Mouse (Mus musculus): ENCODE results near the gene Npl. TPM values are rescaled to one million over a fixed set of nuclear protein-coding genes. Genes with fewer than 3 reads are reported as not detected.
A peak's percentile ranks its signal among the peaks of the same experiment; 100 is the strongest.
"Not testable (repeated sequence)": the region's sequence is repeated elsewhere in the genome, so short reads cannot be mapped to it uniquely, and the experiment has no call there.

Gene Npl
- polyA plus RNA-seq, 1 experiment, result not detected

DNA sequence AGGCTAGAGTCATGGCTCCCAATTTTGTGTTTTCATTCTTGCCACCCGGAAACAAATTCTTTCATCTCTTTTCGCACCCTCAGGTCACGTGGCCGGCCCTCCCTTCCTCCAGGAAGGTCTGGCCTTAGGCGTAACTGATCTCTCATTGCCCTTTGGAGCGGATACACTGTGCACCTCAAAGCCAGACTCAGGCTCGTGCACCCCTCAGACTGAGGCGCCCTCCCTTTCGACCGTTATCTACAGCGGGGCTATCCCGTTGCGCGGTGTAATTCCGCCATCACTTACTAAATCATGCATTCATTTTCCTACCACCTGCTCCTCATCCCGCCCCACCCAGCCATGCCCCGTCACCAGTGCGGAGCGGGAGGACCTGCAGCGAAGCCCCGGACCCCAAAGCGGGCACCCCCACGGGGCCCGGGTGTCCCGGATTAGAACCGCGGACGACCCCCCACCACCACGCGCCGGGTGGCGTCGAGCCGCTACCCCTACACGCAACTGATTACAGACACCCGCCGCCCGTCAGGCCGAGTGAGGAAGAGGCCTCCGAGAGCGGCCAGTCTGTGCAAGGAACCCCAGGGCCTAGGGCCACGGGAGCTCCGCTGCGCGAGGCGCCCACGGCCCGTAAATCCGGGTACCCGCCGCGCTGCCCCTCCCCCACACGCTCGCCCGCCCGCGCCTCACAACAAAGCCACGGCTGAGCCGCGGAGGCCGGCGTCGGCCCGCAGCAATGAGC, 62.9 kb downstream of the Npl start:
- no peaks in the 10 kb centered on the region for H3K4me1 ChIP-seq (ENCODE audit: control insufficient read depth, insufficient read depth, low read length)
- peak overlapping the region; percentile 96 for H3K4me3 ChIP-seq (ENCODE audit: insufficient read depth, low read depth, low read length)
- WGBS, result under 1% methylated on average over 59 of the region's 64 CpGs
- TF ChIP-seq CTCF (IDR thresholded peaks at IDR 0.05; ENCODE audit: insufficient read depth, low read depth, low read length) (no peak), POLR2A (IDR thresholded peaks at IDR 0.05; ENCODE audit: insufficient read depth, low read depth, low read length) (no peak)
- peak overlapping the region; percentile 65 for H3K27ac ChIP-seq (ENCODE audit: insufficient read depth, low read depth, low read length)

DNA sequence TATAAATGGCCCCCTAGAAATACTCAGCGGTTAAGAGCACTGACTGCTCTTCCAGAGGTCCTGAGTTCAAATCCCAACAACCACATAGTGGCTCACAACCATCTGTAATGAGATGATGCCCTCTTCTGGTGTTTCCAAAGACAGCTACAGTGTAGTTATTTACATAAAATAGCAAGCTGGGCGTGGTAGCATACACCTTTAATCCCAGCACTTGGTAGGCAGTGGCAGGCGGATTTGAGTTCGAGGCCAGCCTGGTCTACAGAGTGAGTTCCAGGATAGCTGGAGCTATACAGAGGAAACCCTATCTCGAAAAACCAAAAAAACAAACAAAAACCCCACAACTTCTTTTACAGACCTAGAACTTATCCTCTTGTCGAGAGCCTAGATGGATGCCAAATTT, 63.7 kb downstream of the Npl start:
- 5% methylated on average over 6 of the region's 6 CpGs for WGBS
- H3K4me1 ChIP-seq (ENCODE audit: control insufficient read depth, insufficient read depth, low read length); H3K27ac ChIP-seq (ENCODE audit: insufficient read depth, low read depth, low read length): not testable (repeated sequence)
- H3K4me3 ChIP-seq (ENCODE audit: insufficient read depth, low read depth, low read length), result peak overlapping the region; percentile 21

DNA sequence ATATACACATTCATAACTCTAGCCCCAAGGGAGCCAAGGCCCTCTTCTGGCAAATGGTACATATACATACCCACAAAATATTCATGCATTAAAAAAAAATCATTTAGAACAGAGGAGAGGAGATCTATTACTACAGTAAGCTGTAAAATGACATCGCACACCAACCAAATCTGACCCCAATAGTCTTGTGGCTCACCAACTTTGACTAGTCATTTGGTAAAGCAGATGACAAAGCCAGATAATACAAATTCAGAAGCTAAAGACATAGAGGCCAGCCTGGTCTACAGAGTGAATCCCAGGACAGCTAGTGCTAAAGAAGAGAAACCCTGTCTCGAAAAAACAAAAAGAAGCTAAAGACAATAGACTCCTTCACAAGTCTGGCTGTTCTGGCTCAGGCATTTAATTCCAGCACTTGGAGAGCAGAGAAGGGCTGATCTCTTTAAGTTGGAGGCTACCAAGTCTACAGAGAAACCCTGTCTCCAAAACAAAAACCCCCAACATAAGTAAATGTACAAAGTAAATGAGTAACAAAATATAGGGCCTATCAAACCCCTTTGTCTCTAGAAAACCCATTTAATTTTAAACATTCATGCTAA, 64.5 kb downstream of the Npl start:
- H3K4me1 ChIP-seq (ENCODE audit: control insufficient read depth, insufficient read depth, low read length), result no peaks in the 10 kb centered on the region

DNA sequence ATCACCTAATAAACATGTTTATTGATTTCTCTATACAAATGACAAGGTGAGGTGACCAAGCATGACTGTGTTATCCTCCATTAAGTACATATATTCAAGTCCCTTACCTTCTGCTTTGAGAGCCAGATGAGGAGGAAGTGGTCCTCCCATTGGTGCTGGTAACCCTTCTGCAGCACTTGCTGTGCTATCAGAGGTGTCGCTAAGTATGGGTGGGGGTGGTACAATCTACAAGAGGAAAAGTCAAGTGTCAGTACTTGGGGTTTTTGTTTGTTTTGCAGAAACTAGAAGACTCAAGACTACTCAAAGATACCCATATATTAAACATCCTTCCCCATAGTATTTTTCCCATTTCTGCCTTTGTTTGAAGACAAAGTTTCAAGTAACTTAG, 68.8 kb downstream of the Npl start:
- TF ChIP-seq POLR2A (IDR thresholded peaks at IDR 0.05; ENCODE audit: insufficient read depth, low read depth, low read length) (no peak), CTCF (IDR thresholded peaks at IDR 0.05; ENCODE audit: insufficient read depth, low read depth, low read length) (no peak)
- Histone ChIP-seq H3K27ac (ENCODE audit: insufficient read depth, low read depth, low read length) (no peak overlapping the region), H3K4me3 (ENCODE audit: insufficient read depth, low read depth, low read length) (no peak overlapping the region), H3K4me1 (ENCODE audit: control insufficient read depth, insufficient read depth, low read length) (no peaks in the 10 kb centered on the region)
- 75% methylated on average over 1 of the region's 1 CpGs for WGBS

More for the DNA sequence above, 64.5 kb downstream of the Npl start:
- no peak for TF ChIP-seq CTCF (IDR thresholded peaks at IDR 0.05; ENCODE audit: insufficient read depth, low read depth, low read length)
- no peak for TF ChIP-seq POLR2A (IDR thresholded peaks at IDR 0.05; ENCODE audit: insufficient read depth, low read depth, low read length)
- WGBS, result 28% methylated on average over 2 of the region's 2 CpGs
- H3K4me3 ChIP-seq (ENCODE audit: insufficient read depth, low read depth, low read length), result no peak overlapping the region
- no peak overlapping the region for H3K27ac ChIP-seq (ENCODE audit: insufficient read depth, low read depth, low read length)

DNA sequence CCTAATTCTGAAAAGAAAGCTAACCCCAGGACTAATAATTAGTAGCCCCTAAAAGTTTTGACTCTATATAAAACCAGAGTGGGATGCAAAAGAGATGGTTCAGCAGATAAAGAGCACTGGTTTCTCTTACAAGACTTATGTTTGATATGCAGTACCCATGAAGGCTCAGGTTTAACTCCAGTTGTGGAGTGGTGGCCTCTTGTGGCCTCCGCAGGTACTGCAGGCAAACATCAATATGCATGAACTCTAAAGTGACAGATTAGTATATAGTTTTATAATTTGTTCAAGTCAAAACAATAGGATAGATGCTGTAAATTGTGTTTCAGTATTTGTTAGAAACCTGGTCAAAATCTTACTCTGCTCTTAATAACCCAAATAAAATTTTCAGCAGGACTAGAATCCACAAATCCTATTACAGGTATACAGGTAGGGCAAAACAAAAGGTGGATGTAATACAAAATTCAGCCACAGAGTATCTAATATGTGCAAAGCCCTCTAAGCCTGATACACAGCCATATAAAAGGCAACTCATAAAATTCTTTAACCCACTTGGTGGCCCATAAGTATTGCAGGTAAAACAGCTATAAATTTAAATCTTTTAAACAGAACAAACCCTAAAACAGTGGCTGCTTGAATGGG, 69.3 kb downstream of the Npl start:
- WGBS, result 41% methylated on average over 1 of the region's 1 CpGs
- H3K4me1 ChIP-seq (ENCODE audit: control insufficient read depth, insufficient read depth, low read length), result no peaks in the 10 kb centered on the region
- no peak overlapping the region for H3K27ac ChIP-seq (ENCODE audit: insufficient read depth, low read depth, low read length)
- H3K4me3 ChIP-seq (ENCODE audit: insufficient read depth, low read depth, low read length), result no peak overlapping the region
- no peak for TF ChIP-seq CTCF (IDR thresholded peaks at IDR 0.05; ENCODE audit: insufficient read depth, low read depth, low read length)
- no peak for TF ChIP-seq POLR2A (IDR thresholded peaks at IDR 0.05; ENCODE audit: insufficient read depth, low read depth, low read length)

DNA sequence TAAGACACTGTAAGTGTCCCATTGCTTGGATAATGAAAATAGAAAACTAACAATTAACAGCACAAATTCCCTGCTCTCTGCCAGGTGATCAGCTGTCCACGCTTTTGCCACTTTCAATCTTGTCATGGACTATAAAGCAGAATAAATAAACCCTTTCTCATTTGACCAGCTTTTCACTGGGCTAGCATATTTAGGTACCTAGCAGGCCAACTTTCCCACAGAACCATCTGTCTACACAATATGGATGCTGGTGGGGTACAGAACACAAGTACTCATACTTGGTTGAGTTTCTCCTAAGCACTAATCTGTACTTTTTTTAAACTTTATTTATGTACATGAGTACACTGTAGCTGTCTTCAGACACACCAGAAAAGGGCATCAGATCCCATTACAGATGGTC, 70.5 kb downstream of the Npl start:
- TF ChIP-seq CTCF (IDR thresholded peaks at IDR 0.05; ENCODE audit: insufficient read depth, low read depth, low read length) (no peak), POLR2A (IDR thresholded peaks at IDR 0.05; ENCODE audit: insufficient read depth, low read depth, low read length) (no peak)
- Histone ChIP-seq H3K4me1 (ENCODE audit: control insufficient read depth, insufficient read depth, low read length) (no peaks in the 10 kb centered on the region), H3K27ac (ENCODE audit: insufficient read depth, low read depth, low read length) (no peak overlapping the region), H3K4me3 (ENCODE audit: insufficient read depth, low read depth, low read length) (no peak overlapping the region)
- 83% methylated on average over 1 of the region's 1 CpGs for WGBS

DNA sequence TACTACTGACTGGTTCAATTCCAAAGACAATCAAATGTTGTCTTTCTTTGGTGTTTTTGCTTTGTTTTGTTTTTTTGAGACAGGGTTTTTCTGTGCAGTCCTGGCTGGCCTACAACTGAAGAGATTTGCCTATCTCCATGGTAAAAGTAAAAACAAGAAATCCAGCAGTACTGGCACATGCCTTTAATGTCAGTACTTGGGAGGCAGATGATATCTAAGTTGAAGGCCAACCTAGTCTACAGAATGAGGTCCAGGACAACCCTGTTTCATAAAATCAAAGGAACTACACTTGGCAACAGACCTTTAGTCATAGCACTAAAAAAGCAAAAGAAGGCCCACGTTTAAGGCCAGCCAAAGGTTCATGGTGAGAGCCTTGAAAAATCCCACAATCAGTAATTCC, 88.0 kb downstream of the Npl start:
- TF ChIP-seq POLR2A (IDR thresholded peaks at IDR 0.05; ENCODE audit: insufficient read depth, low read depth, low read length) (no peak), CTCF (IDR thresholded peaks at IDR 0.05; ENCODE audit: insufficient read depth, low read depth, low read length) (no peak)
- no peak overlapping the region for H3K4me3 ChIP-seq (ENCODE audit: insufficient read depth, low read depth, low read length)
- 65% methylated on average over 1 of the region's 1 CpGs for WGBS
- H3K27ac ChIP-seq (ENCODE audit: insufficient read depth, low read depth, low read length), result no peak overlapping the region
- H3K4me1 ChIP-seq (ENCODE audit: control insufficient read depth, insufficient read depth, low read length), result no peaks in the 10 kb centered on the region

DNA sequence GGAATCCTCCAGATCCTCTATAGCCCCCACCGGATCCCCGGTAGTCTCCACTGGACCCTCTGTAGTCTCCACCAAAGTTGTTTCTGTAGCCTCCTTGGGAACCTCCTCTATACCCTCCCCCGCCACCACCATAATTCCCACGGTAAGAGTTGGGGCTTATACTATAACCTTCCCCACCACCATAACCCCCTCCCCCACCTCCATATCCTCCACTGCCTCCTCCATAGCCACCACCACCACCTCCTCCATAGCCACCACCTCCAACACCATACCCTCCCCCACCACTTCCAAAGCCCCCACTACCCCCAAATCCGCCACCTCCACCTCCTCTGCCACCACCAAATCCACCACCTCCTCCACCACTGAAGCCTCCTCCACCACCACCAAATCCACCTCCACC, 93.7 kb downstream of the Npl start:
- WGBS, result 87% methylated on average over 5 of the region's 5 CpGs
- no peak for TF ChIP-seq POLR2A (IDR thresholded peaks at IDR 0.05; ENCODE audit: insufficient read depth, low read depth, low read length)
- no peak for TF ChIP-seq CTCF (IDR thresholded peaks at IDR 0.05; ENCODE audit: insufficient read depth, low read depth, low read length)
- Histone ChIP-seq H3K4me3 (ENCODE audit: insufficient read depth, low read depth, low read length) (no peak overlapping the region), H3K4me1 (ENCODE audit: control insufficient read depth, insufficient read depth, low read length) (no peaks in the 10 kb centered on the region), H3K27ac (ENCODE audit: insufficient read depth, low read depth, low read length) (no peak overlapping the region)

DNA sequence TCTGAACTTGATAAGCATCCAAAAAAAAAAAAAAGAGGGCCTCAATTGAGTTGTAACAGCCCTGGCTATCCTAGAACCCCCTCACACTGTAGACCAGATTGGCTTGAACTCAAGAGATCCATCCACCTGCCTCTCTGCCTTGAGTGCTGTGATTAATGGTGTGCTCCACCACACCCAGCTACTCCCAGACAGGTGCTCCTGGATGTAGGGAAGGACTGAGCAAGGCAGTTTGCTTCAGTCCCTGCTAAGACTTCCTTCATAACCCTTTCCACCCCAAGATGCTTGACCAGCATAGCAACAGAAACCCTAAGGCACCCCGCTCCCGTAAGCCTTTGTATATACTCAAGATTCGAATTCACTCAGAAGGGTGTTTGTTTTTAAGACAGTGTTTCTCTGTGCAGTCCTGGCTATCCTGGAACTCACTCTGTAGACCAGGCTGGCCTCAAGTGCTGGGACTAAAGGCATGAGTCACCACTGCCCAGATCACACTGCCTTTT, 96.7 kb downstream of the Npl start:
- Histone ChIP-seq H3K4me1 (ENCODE audit: control insufficient read depth, insufficient read depth, low read length) (no peaks in the 10 kb centered on the region), H3K4me3 (ENCODE audit: insufficient read depth, low read depth, low read length) (no peak overlapping the region), H3K27ac (ENCODE audit: insufficient read depth, low read depth, low read length) (no peak overlapping the region)
- WGBS, result 87% methylated on average over 3 of the region's 3 CpGs
- no peak for TF ChIP-seq CTCF (IDR thresholded peaks at IDR 0.05; ENCODE audit: insufficient read depth, low read depth, low read length)
- TF ChIP-seq POLR2A (IDR thresholded peaks at IDR 0.05; ENCODE audit: insufficient read depth, low read depth, low read length), result no peak

Other genes with a start within 250 kb of the Npl start
- gene Lamc1, start 217.3 kb downstream of the Npl start, polyA plus RNA-seq (2012; ENCODE audit: insufficient read depth, insufficient read length, low replicate concordance, missing spikeins), result not detected in 2 replicates
- not detected in 2 replicates for gene Shcbp1l, start 124.9 kb downstream of the Npl start, polyA plus RNA-seq (2012; ENCODE audit: insufficient read depth, insufficient read length, low replicate concordance, missing spikeins)
- gene Dhx9, start 62.4 kb downstream of the Npl start, polyA plus RNA-seq (2012; ENCODE audit: insufficient read depth, insufficient read length, low replicate concordance, missing spikeins), result 152 TPM in 1 of 2 replicates, not detected in the other
- gene Rgs8, start 103.0 kb upstream of the Npl start, polyA plus RNA-seq (2012; ENCODE audit: insufficient read depth, insufficient read length, low replicate concordance, missing spikeins), result not detected in 2 replicates
- gene Rgs16, start 190.3 kb upstream of the Npl start, polyA plus RNA-seq (2012; ENCODE audit: insufficient read depth, insufficient read length, low replicate concordance, missing spikeins), result not detected in 2 replicates
- not detected in 2 replicates for gene Rnasel, start 199.4 kb upstream of the Npl start, polyA plus RNA-seq (2012; ENCODE audit: insufficient read depth, insufficient read length, low replicate concordance, missing spikeins)